Mouse (Mus musculus): Measurements from ENCODE around the gene Apoa2.

Gene Apoa2

GRCm38 (mm10) chr1:171263185-171263611, 38.3 kb downstream of the Apoa2 start:
- no peak for DNase-seq

GRCm38 (mm10) chr1:171263666-171264461, 39.0 kb downstream of the Apoa2 start:
- no peak for DNase-seq

- no peak for DNase-seq
Measured at GRCm38 (mm10) chr1:171265971-171266744, 41.3 kb downstream of the Apoa2 start.

- no peak for DNase-seq
Measured at GRCm38 (mm10) chr1:171268341-171268740, 43.5 kb downstream of the Apoa2 start.

- DNase-seq: peak; percentile 99
Measured at GRCm38 (mm10) chr1:171269848-171270572, 45.2 kb downstream of the Apoa2 start, which contains the start of gene B4galt3. Gene B4galt3 (plus strand): TSS chr1:171270328.

- DNase-seq: peak; percentile 76
Measured at GRCm38 (mm10) chr1:171270573-171270900, 45.7 kb downstream of the Apoa2 start.

- DNase-seq: no peak
Measured at GRCm38 (mm10) chr1:171271196-171271595, 46.3 kb downstream of the Apoa2 start.

- DNase-seq: no peak
Measured at GRCm38 (mm10) chr1:171271622-171272021, 46.8 kb downstream of the Apoa2 start.

GRCm38 (mm10) chr1:171272086-171272485, 47.2 kb downstream of the Apoa2 start:
- no peak for DNase-seq

GRCm38 (mm10) chr1:171274171-171274570, 49.3 kb downstream of the Apoa2 start:
- no peak for DNase-seq

GRCm38 (mm10) chr1:171275144-171275734, 50.4 kb downstream of the Apoa2 start:
- DNase-seq: no peak

All from kidney, adult 18-20 months (tissue).